ENCODE assay signal across 17 mouse cellular contexts in genomic region chr9:75187646-75188260, GRCm38 (mm10). TPM values are rescaled to one million over a fixed set of nuclear protein-coding genes. Genes with fewer than 3 reads are reported as not detected.
A peak's percentile ranks its signal among the peaks of the same experiment; 100 is the strongest.
DNase-seq lines count a peak whose midpoint lies in the region; ATAC-seq lines count a peak whose summit lies in the region.
"Had no signal": no experiment of that assay in that cellular context is flagged by ENCODE, and none has a peak within 500 bp of the region (broad histone marks: within the 10 kb centered on the region; RNA-seq: fewer than 3 reads in every experiment).

No protein-coding gene starts in this region.

- no peak for ATAC-seq in granulocyte monocyte progenitor cell, adult 5-6 weeks (replicated peaks; ENCODE audit: poor library complexity, severe bottlenecking)
- ATAC-seq: forebrain, embryonic 15.5 days; hindbrain, postnatal 0 days; intestine, embryonic 15.5 days had no signal

- intact Hi-C loops in left cerebral cortex, postnatal 4 days (cut with DNase I), result loop anchor here (10.0 kb wide), 2 partner anchors 133 to 267 kb away; no protein-coding TSS in a partner anchor
- intact Hi-C loops in left cerebral cortex, postnatal 10 days (cut with DNase I), result no loop called here

- peak; percentile 14 for DNase-seq in left cerebral cortex, postnatal 4 days
- DNase-seq in left cerebral cortex, postnatal 10 days (ENCODE audit: extremely low spot score in 1 of 2, low spot score in 2 of 2), result no peak
- DNase-seq in cerebellum, adult 11-12 months, result peak; percentile 71
- peak; percentile 76 for DNase-seq in cerebellum, adult 9-10 months
- DNase-seq in cerebellum, postnatal 36 days, result peak; percentile 59 to 63
- DNase-seq in right cerebral cortex, postnatal 25 days, result no peak
- DNase-seq: adrenal gland, postnatal 25 days; B cell, adult 2 months; kidney, adult 2 months; kidney, postnatal 36 days; layer of hippocampus, postnatal 36 days; thymus, adult 2 months; thymus, postnatal 36 days had no signal

RNA-seq across cellular contexts. Expression of gene Myo5c, which starts 44.1 kb away (rescaled TPM):
- total RNA-seq in left cerebral cortex, postnatal 4 days (2021), result under 1 TPM; 0.14 to 0.32 TPM
- total RNA-seq in left cerebral cortex, postnatal 10 days (2021), result 1 to 10 TPM; 1.3 to 1.4 TPM
- not detected in 2 replicates for total RNA-seq in granulocyte monocyte progenitor cell, adult 5-6 weeks (2014; fragmentation: Nextera tagmentation)
- total RNA-seq in granulocyte monocyte progenitor cell, adult 5-6 weeks (2017), result not detected in 2 replicates

Comparison
In these comparisons a context has a peak if more than half of its experiments do, and no peak if none do; other contexts are left out.
1. DNase-seq: peak in left cerebral cortex, postnatal 4 days (single experiment), cerebellum, adult 11-12 months (single experiment), cerebellum, adult 9-10 months (single experiment) and cerebellum, postnatal 36 days (2 of 2); none in left cerebral cortex, postnatal 10 days (0 of 2) and right cerebral cortex, postnatal 25 days (single experiment).